Mouse (Mus musculus) urinary bladder, postnatal 14 days (tissue): ENCODE data around the gene Sh2b3.

ENCODE experiments used
- DNase-seq: peaks from one replicate; pipeline ENCODE4 v3.0.0; 2021; ENCODE audit warnings: low spot score

Gene Sh2b3

GRCm38 (mm10) chr5:121843138-121843905 is 5.9 kb upstream of the Sh2b3 start:
- peak; percentile 67 for DNase-seq

- DNase-seq, result peak; percentile 87
Measured at GRCm38 (mm10) chr5:121842665-121843118, 5.2 kb upstream of the Sh2b3 start.

DNA sequence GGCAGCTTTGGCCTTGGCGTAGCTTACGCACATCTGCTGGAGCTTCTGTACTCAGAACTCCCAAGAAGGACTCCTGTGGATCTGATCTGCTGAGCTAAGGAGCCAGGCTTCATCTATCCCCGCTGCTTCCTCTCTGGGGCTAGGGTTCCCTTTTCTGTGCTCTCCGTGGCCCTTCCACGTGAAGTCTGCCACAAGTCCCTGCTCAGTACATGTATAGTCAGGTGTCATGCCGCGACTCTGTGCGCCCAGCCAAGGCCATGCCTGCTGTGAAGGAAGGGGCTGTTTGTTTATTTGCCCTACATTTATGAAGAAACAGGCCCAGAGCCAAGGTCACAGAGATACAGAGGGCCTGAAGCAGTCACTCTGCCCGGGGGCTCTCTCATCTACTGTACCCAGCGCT is 4.5 kb upstream of the Sh2b3 start:
- no peak for DNase-seq

- DNase-seq, result no peak
Measured at GRCm38 (mm10) chr5:121841516-121841915, 4.1 kb upstream of the Sh2b3 start.

GRCm38 (mm10) chr5:121839128-121839473 is 1.7 kb upstream of the Sh2b3 start:
- DNase-seq, result no peak

DNA sequence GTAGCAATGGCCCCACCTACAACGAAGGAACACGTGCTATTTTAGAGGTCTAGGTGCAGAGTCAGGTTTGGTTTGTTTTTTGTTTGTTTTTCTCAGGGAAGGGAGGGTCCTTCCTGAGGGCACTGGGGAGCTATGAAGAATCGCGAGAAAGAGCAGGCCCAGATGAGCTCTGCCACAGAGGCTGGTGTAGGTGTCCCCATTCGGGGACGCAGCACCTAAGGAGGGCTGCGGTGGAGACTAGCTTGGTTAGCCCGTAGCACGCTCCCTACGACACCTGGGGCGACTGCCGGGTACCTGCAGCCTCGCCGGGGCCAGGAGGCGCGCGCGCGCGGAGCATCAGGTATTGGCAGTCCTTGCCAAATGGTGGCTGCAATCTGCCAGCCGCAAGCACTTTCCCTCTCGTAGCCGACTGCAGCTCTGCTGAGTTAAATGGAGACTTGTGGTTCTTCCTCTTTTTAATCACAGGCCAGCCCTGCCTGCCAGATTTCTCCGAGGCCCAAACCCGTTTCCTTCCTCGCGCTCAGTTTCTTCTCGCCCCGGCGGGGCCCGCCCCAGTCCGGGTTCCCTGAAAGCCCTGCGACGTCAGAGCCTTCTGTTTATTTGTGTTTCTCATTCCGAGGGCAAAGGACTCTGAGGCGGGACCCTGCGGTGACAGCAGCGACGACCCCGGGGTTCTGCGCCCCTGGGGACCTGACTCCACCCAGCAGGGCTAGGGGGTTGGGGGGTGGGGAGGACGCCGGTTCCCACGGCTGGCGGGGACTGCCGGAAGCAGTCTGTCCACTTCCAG is 1.1 kb upstream of the Sh2b3 start:
- DNase-seq, result peak; percentile 60

GRCm38 (mm10) chr5:121836692-121837415 is 592 bp downstream of the Sh2b3 start:
- DNase-seq, result peak; percentile 93

- DNase-seq, result no peak
Measured at GRCm38 (mm10) chr5:121835949-121836691, 1.3 kb downstream of the Sh2b3 start.

GRCm38 (mm10) chr5:121834991-121835747 is 2.3 kb downstream of the Sh2b3 start:
- DNase-seq, result no peak

GRCm38 (mm10) chr5:121834241-121834606 is 3.2 kb downstream of the Sh2b3 start:
- no peak for DNase-seq

GRCm38 (mm10) chr5:121833572-121834240 is 3.7 kb downstream of the Sh2b3 start:
- DNase-seq, result no peak

DNA sequence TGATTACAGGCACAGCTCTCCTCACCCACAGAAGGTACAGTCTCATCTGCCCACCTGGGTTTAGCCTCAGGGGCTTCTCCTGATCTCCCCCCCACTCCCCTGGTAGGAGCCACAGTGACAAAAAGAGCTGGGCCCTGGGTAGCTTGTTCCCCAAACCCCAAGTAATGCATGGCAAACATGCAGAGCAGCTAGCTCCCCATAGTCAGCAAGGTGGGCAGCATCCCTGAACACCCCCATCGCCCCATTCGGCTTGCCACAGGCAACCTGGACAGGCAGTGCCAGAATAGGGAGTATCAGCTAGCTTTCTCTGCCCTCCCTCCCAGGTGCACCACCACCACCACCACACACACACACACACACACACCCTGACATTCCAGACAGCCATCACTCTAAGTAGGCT is 4.3 kb downstream of the Sh2b3 start:
- DNase-seq, result no peak

DNA sequence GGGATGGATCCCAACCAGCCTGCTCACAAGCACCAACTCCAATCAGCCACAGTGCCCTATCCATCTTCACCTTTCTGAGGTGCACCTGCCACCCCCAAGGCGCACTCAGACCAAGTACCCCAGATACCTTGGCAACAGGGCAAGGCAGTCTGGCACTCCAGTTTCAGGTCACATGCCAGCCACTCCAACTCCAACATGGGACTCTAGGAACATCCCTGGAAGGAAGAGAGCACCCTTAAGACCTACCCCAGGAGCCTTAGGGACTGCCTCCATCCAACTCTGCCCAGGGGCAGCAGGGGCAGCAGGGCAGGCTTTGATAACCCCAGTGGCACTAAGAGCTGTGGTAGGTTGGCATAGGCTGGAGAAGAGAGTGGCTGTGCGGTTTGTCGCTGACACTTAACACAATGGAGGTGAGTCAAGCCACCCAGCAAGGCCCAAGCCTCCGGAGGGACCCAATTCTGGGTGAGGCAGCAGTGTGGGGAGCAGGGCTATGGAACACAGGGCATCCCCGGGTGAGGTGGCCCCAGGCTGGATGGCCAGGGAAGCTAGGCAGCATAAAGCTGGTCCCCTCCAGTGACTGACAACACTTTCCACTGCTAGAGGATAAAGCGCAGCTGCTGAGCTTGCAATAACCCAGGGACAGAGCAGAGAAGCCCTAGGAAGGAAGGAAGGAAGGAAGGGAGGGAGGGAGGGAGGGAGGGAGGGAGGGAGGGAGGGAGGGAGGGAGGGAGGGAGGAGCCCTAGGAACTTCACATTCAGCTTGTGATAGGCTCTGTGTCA is 4.9 kb downstream of the Sh2b3 start:
- no peak for DNase-seq

DNA sequence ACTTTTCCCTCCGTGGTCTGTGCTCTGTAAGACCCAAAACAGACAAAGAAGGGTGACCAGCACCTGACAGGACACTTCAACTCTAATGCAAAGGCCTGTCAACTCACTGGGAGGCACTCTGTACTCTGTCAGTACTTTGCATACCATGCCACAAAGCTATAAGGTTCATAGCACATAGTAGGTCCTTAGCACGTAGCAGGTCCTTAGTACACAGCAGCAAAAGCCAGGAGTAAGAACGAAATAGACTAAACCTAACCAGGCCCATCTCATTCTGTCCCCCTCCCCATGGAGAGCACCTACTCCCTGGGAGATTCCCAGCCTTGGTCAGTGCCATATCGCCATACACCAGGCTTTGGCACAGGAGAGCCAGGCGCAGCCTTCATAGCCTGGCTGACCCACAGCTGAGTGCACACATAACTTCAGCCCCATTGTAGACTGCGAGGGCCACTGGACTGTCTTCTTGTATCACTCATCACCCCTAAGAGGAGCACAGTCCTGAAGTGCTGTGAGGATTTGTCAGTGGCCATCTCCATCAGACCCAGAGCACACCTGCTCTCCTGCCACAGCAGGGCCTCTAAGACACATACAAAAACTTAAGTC is 6.3 kb downstream of the Sh2b3 start:
- DNase-seq, result no peak

DNA sequence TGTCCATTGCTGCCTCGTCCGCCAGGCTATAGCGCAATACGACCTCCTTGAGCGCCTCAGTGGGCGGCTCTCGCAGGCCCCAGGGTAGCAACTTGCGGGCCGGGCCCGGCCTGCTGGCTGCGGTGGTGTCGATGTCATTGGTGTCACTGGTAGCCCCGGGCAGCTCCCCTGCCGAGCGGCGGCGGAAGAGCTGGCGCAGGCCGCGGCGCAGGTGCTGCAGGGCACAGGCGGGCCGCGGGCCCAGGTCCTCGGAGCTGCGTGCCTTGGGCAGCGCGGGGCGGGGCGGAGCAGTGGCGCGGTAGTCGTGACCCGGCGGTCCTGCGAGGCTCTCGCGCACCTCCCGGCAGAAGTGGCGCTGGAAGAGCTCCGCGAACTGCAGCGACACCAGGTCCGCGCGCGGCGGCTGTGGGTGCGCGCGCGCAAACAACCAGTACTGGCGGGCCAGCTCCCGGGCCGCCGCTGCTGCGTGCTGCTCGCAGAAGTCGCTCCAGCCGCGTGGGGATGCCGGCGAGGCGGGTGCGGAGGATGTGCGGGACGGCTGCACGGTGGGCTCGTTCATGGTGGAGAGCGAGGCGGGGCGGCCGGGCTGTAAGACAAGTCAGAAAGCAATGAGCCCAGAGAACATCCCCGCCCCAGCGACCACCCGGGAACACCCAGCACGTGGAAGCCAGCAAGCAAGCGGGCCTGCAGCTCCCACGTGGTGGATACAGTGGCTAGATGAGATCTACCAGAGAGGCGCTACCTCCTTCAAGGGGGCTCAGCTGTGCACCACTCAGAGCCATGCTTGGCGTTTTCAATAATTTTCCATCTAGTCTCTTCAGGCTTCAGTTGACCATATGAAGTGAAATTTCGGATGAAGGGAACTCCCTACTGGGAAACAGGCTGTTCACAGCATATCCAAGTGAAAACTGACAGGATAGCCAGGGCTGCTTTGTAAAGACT is 8.7 kb downstream of the Sh2b3 start:
- no peak for DNase-seq

DNA sequence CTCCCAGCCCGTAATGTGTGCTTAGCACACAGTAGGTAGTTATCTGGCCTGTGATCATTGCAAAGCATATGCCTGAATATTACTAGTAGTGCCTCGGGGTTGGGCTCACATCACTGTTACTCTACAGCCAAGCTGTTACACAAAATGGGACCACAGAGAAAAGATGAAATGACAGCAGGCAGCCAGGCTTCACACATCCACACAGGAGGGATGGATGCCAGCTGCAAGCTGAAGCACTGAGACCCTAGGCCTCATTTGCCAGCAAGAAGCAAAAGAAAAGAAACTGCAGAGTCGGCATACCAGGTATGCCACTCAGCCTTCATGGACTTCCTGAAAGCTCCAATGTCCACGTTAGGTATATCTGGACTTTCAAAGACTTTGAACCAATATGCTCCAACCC is 9.6 kb downstream of the Sh2b3 start:
- no peak for DNase-seq

DNA sequence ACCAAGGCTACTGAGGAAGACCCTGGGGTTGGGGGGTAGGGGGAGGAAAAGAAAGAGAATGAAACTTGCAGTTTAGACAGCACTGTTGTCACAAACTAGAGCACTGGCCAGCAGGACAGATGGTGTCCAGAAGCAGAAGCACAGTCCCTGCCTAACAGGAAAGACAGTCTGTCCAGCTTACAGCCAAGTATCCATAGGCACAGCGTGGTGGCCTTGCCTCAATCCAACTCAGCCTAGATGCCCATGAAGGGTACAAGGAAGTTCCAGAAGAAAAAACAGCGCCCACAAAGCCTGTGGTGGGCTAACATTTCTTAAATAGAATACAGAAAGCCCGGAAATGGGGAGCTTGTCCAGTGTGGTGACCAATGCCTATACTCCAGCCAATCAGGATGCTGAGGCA is 11.8 kb downstream of the Sh2b3 start:
- no peak for DNase-seq

GRCm38 (mm10) chr5:121824121-121824520 is 13.3 kb downstream of the Sh2b3 start:
- no peak for DNase-seq
